Mouse (Mus musculus) stomach, embryonic 15.5 days (tissue): Measurements from ENCODE around the gene Txndc8. TPM values are rescaled to one million over a fixed set of nuclear protein-coding genes. Genes with fewer than 3 reads are reported as not detected.
A peak's percentile ranks its signal among the peaks of the same experiment; 100 is the strongest.

Source experiments
- ATAC-seq: fragments of 200-750 bp; cut with Nextera tagmentation; 2 replicates; pipeline ENCODE4 v1.8.0; 2017; ENCODE audit warnings: low read depth, moderate number of reproducible peaks, moderate TSS enrichment; ENCODE audit not compliant: insufficient read depth, low FRiP score
- H3K27ac ChIP-seq: fragments of 300-500 bp; sonication (generic); 2 replicates; pipeline ENCODE4 v1.5.1; 2015; ENCODE audit warnings: mild to moderate bottlenecking, inconsistent platforms
- H3K27me3 ChIP-seq: fragments of 300-500 bp; sonication (generic); replicated peaks from 2 replicates; pipeline ENCODE4 v1.6.1; 2015; ENCODE audit warnings: inconsistent platforms
- H3K36me3 ChIP-seq: fragments of 300-500 bp; sonication (generic); 2 replicates; pipeline ENCODE4 v1.6.1; 2015; ENCODE audit warnings: inconsistent platforms
- H3K4me1 ChIP-seq: fragments of 300-500 bp; sonication (generic); 2 replicates; pipeline ENCODE4 v1.6.1; 2015; ENCODE audit warnings: inconsistent platforms
- H3K4me2 ChIP-seq: fragments of 300-500 bp; sonication (generic); 2 replicates; pipeline ENCODE4 v1.6.1; 2015; ENCODE audit warnings: mild to moderate bottlenecking, inconsistent platforms
- H3K4me3 ChIP-seq: fragments of 300-500 bp; sonication (generic); replicated peaks from 2 replicates; pipeline ENCODE4 v1.5.1; 2015; ENCODE audit warnings: inconsistent platforms
- H3K9ac ChIP-seq: fragments of 300-500 bp; sonication (generic); 2 replicates; pipeline ENCODE4 v1.6.1; 2015; ENCODE audit warnings: inconsistent platforms
- H3K9me3 ChIP-seq: fragments of 300-500 bp; sonication (generic); 2 replicates; pipeline ENCODE4 v1.6.1; 2016; ENCODE audit warnings: inconsistent platforms
- WGBS: fragments of 180-500 bp; shearing (Covaris S2); methylation state at CpG from one replicate; pipeline ENCODE4 v1.1.7; 2015; 5-methylcytosine and 5-hydroxymethylcytosine counted together
- polyA plus RNA-seq: library from polyadenylated mRNA; unstranded; fragments of >200 nt; fragmentation: Nextera tagmentation; extraction: Ambion mirVana; gene quantifications from 2 replicates; pipeline ENCODE4 v1.2.1, GENCODE M21; 2015

The Txndc8 gene
- polyA plus RNA-seq, 1 experiment from 2014 or later: not detected

DNA sequence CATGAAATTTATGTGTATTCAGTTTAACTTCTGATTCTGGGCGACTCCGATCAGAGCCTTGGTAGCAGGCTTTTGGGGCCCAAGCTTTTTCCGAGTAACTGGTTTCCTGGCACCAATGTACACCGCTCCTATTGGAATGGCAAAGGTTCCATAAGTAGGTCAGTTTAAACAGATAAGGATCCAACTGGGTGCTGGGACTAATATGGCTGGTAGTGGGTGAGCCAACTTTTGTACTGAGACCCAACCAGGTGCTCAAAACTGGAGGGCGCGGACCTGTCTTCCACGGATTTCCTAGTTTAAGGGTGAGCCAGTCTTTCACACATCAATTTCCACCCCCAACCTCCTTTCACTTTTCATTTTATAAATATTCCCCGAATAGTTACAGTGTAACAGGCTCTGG lies 53.9 kb downstream of the Txndc8 start:
- peak overlapping the region; percentile 99; the same call in 1 of the 2 replicates for H3K27ac ChIP-seq
- H3K9ac ChIP-seq: peak overlapping the region; percentile 71; the same call in 1 of the 2 replicates
- ATAC-seq: no peak
- no peaks in the 10 kb centered on the region for H3K27me3 ChIP-seq
- 67% methylated on average over 8 of the region's 8 CpGs for WGBS
- peaks cover 19% of the 10 kb centered on the region for H3K4me1 ChIP-seq
- H3K9me3 ChIP-seq: no peaks in the 10 kb centered on the region
- peak overlapping the region; percentile 78 for H3K4me3 ChIP-seq
- H3K36me3 ChIP-seq: peaks cover 19% of the 10 kb centered on the region
- H3K4me2 ChIP-seq: peak overlapping the region; percentile 63

DNA sequence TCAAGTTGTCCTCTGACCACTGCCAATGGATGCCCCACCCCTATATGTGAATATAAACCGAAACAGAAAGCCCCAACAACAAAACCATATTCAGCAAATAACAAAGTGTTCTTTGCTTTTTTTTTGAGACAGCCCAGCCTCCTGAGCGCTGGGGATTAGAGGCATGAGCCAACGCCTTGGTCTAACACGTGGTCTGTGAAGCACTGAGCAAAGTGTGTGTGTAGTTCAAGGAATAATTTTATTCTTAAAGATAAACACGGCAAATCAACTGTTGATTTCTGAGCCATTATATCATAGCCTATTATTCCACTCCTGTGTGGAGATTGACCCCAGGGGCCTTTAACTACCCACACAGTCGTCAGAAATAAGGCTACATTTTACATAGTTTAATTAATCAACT lies 54.3 kb downstream of the Txndc8 start:
- H3K36me3 ChIP-seq: peaks cover 23% of the 10 kb centered on the region
- H3K4me1 ChIP-seq: peaks cover 19% of the 10 kb centered on the region
- no peak for ATAC-seq
- peak overlapping the region; percentile 63 for H3K4me2 ChIP-seq
- peak overlapping the region; percentile 78 for H3K4me3 ChIP-seq
- H3K27ac ChIP-seq: 0 out of 2 replicates have a peak overlapping the region, but pooled peaks have one; percentile 99
- H3K9me3 ChIP-seq: no peaks in the 10 kb centered on the region
- no peaks in the 10 kb centered on the region for H3K27me3 ChIP-seq
- H3K9ac ChIP-seq: no peak overlapping the region
- WGBS: 53% methylated on average over 6 of the region's 6 CpGs

DNA sequence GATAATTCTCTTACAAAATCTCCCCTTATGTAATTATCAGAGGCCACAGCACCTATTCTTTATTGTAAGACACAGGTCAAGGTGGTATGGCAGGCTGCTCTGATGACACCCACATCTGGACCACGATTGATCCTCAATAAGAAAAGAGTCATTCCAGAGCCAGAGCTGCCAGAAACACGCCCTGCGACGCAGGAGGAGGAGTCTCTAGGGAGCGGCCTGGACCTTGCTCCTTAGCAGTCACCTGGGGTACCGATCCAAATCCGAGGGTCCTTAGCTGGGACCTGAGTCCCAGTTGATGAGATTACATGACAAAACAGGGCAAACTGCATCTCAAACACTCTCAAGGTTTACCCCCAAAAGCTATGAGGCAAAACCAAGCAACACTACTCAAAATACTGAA lies 55.1 kb downstream of the Txndc8 start:
- Histone ChIP-seq H3K9me3 (no peaks in the 10 kb centered on the region), H3K9ac (no peak overlapping the region), H3K36me3 (peaks cover 31% of the 10 kb centered on the region), H3K4me3 (peak overlapping the region; percentile 9; the same call in 1 of the 2 replicates), H3K27ac (no peak overlapping the region), H3K27me3 (no peaks in the 10 kb centered on the region), H3K4me2 (peak overlapping the region; percentile 63), H3K4me1 (peaks cover 19% of the 10 kb centered on the region)
- no peak for ATAC-seq
- 86% methylated on average over 7 of the region's 7 CpGs for WGBS

DNA sequence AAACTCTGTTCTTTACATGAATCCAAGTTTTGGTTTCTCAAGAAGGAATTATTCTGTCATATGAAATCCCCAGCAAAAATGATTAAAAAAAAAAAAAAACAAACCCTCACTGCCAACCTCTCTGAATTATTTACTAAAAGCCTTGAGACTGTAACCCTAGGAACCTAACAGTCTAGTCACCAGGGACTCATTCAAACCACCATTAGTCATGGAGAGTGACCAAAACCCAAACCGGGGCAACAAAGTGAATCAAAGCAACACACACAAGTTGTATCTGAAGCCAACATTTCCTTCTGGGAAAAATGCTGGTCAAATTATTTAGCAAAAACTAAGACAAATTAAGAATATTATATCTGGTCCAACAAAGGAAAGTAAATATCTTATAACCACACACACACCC lies 56.0 kb downstream of the Txndc8 start:
- Histone ChIP-seq H3K27me3 (no peaks in the 10 kb centered on the region), H3K27ac (no peak overlapping the region), H3K9ac (no peak overlapping the region), H3K4me3 (no peak overlapping the region), H3K36me3 (peaks cover 33% of the 10 kb centered on the region), H3K9me3 (no peaks in the 10 kb centered on the region), H3K4me2 (no peak overlapping the region), H3K4me1 (peaks cover 19% of the 10 kb centered on the region)
- ATAC-seq: no peak
- WGBS: 83% methylated on average over 1 of the region's 1 CpGs

DNA sequence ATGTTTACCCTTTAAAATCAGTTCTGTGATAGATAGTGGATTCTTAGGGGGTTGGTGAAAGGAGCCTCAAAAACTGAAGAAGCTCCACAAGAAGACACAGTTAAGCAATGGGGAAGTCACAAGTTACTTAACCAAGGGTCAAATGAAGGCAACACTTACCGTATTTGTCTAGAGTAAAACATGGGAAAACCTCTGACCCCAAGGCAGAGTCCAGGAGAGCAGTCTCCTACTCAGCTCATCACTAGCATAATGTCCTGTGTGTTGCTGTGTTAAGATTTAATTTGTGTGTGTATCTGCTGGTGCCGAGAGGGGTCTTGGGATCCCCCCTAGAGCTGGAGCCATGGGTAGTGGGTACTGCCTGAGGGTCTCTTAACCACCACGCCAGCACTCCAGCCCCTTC lies 56.5 kb downstream of the Txndc8 start:
- H3K27ac ChIP-seq: no peak overlapping the region
- no peak overlapping the region for H3K4me2 ChIP-seq
- 90% methylated on average over 3 of the region's 3 CpGs for WGBS
- peaks cover 16% of the 10 kb centered on the region; the same call in 1 of the 2 replicates for H3K4me1 ChIP-seq
- H3K4me3 ChIP-seq: no peak overlapping the region
- H3K9me3 ChIP-seq: no peaks in the 10 kb centered on the region
- peaks cover 33% of the 10 kb centered on the region for H3K36me3 ChIP-seq
- ATAC-seq: no peak
- H3K9ac ChIP-seq: no peak overlapping the region
- H3K27me3 ChIP-seq: no peaks in the 10 kb centered on the region

DNA sequence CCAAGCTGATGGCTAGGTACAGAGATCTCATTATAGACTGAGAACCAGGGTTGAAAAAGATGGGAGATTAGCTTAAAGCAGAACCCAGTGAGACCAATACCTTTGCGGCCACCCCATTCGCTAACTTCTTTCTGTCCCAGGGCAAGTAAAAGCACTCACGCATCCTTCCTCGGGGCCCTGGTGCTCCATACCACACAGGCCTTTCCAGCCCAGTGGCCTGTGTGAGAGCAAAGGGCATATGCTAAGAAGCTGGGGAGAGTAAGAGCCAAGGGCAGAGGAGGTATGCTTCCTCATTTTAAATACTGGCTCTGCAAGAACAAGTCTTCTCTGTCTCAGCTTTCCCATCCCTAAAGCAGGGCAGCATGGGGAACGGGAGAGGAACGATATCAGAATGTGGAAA lies 59.1 kb downstream of the Txndc8 start:
- H3K4me2 ChIP-seq: no peak overlapping the region
- no peak for ATAC-seq
- no peak overlapping the region for H3K27ac ChIP-seq
- H3K9ac ChIP-seq: no peak overlapping the region
- H3K9me3 ChIP-seq: no peaks in the 10 kb centered on the region
- no peak overlapping the region for H3K4me3 ChIP-seq
- WGBS: 88% methylated on average over 6 of the region's 6 CpGs
- peaks cover 50% of the 10 kb centered on the region for H3K36me3 ChIP-seq
- 0 out of 2 replicates have a peak, but pooled peaks cover 8% of the 10 kb centered on the region for H3K4me1 ChIP-seq
- H3K27me3 ChIP-seq: no peaks in the 10 kb centered on the region

DNA sequence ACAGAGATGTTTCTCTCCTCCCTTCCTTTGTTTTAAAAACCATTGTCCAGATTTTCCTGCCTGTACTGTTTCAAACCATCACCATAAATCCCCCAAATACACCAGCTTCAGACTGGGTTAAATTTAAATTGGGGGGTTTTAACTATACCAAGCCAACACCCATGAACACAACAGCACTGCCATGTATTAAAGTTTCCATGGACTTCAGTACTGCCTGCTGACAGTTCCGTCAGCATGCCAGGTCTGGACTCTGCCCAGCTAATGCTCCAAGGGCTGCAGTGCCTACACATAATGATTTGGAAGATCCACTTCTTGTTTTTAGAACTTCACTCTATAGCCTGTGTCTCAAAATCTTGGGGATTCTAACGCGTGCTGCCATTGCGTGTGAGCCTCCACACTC lies 61.4 kb downstream of the Txndc8 start:
- peaks cover 57% of the 10 kb centered on the region for H3K36me3 ChIP-seq
- no peaks in the 10 kb centered on the region for H3K9me3 ChIP-seq
- 93% methylated on average over 4 of the region's 4 CpGs for WGBS
- no peak overlapping the region for H3K4me2 ChIP-seq
- no peak overlapping the region for H3K4me3 ChIP-seq
- no peaks in the 10 kb centered on the region for H3K27me3 ChIP-seq
- no peak for ATAC-seq
- H3K27ac ChIP-seq: 0 out of 2 replicates have a peak overlapping the region, but pooled peaks have one; percentile 31
- H3K4me1 ChIP-seq: no peaks in the 10 kb centered on the region
- no peak overlapping the region for H3K9ac ChIP-seq

DNA sequence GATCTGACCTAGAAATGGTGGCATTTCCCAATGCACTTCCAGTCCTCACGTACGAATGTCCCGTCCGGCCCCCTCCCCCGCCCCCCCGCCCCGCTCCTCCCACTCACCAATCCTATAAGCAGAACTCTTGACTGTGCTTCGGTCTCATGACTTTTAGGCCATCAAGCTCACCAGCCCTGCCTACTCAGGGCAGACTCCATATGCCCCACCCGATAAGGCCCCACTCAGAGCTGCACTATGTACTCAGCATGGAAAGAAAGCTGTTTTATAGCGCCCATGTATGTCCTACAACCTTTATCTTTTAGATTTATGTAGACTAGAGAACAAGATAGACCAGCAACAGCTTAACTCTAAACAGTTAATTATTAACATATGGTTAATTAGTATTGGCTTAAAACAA lies 61.9 kb downstream of the Txndc8 start:
- Histone ChIP-seq H3K27ac (no peak overlapping the region), H3K4me1 (no peaks in the 10 kb centered on the region), H3K4me2 (no peak overlapping the region), H3K36me3 (peaks cover 57% of the 10 kb centered on the region), H3K4me3 (no peak overlapping the region), H3K9me3 (no peaks in the 10 kb centered on the region), H3K9ac (no peak overlapping the region), H3K27me3 (no peaks in the 10 kb centered on the region)
- peak; percentile 82; the same call in 1 of the 2 replicates for ATAC-seq
- WGBS: 66% methylated on average over 10 of the region's 10 CpGs

DNA sequence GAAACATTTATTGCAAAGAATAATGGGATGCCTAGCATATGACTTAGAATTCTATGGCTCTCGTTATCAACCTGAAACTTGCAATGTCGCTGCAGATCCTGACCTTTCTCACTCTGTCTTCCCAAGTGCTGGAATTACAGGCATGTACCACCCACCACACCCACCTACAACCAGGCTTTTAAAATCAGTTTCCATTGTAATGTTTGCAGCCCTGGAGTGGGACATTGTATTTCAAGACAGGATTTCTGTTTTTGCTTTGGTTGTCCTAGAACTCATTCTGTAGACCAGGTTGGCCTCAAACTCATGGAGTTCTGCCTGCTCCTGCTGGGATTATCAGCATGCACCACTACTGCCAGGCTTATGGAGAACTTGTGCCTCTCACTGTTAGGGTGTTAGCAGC lies 66.0 kb downstream of the Txndc8 start:
- no peak for ATAC-seq
- Histone ChIP-seq H3K36me3 (peaks cover 24% of the 10 kb centered on the region), H3K4me2 (no peak overlapping the region), H3K27ac (no peak overlapping the region), H3K9me3 (no peaks in the 10 kb centered on the region), H3K27me3 (no peaks in the 10 kb centered on the region), H3K9ac (no peak overlapping the region), H3K4me1 (no peaks in the 10 kb centered on the region), H3K4me3 (no peak overlapping the region)
- WGBS: 91% methylated on average over 2 of the region's 2 CpGs

DNA sequence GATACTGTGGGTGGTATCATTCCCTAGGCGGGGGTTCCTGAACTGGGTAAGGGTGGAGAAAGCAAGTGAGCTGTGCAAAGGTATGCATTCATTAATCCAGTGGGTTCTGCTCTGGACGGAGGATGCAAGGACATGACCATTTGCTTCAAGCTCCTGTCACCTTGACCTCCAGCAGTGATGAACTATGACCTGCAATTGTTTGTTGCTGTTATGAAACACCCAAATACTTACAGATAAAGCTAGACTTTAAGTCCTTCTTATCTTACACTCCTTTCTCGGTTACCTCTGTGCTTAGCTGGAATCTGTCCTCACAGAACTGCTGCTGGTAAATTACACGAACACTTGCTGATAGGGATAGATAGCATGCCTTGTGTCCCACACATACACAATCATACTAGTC lies 68.3 kb downstream of the Txndc8 start:
- H3K9me3 ChIP-seq: no peaks in the 10 kb centered on the region
- H3K4me1 ChIP-seq: no peaks in the 10 kb centered on the region
- no peak overlapping the region for H3K27ac ChIP-seq
- H3K36me3 ChIP-seq: peaks cover 13% of the 10 kb centered on the region
- H3K9ac ChIP-seq: no peak overlapping the region
- WGBS: 80% methylated on average over 4 of the region's 4 CpGs
- no peaks in the 10 kb centered on the region for H3K27me3 ChIP-seq
- no peak overlapping the region for H3K4me2 ChIP-seq
- ATAC-seq: no peak
- H3K4me3 ChIP-seq: no peak overlapping the region

DNA sequence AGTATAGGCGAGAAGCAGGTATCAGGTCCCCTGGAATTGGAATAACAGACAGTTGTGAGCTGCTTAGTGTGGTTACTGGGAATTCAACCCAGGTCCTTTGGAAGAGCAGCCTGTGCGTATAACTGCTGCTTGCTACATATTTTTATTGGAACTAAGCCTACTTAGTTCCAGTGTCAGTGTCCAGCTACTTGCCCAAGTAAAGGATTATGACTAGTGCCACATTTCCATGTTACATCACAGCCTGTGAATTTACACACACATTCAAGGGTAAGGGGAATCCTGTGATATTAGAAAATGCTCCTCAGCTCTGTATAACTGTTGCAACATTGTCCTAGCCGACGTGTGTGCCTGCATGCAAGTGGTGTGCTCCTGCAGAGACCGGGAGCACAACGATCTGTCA lies 71.6 kb downstream of the Txndc8 start:
- Histone ChIP-seq H3K4me2 (no peak overlapping the region), H3K36me3 (no peaks in the 10 kb centered on the region), H3K9me3 (no peaks in the 10 kb centered on the region), H3K4me3 (no peak overlapping the region), H3K27ac (no peak overlapping the region), H3K9ac (no peak overlapping the region), H3K4me1 (no peaks in the 10 kb centered on the region), H3K27me3 (no peaks in the 10 kb centered on the region)
- WGBS: 80% methylated on average over 6 of the region's 6 CpGs
- ATAC-seq: no peak

DNA sequence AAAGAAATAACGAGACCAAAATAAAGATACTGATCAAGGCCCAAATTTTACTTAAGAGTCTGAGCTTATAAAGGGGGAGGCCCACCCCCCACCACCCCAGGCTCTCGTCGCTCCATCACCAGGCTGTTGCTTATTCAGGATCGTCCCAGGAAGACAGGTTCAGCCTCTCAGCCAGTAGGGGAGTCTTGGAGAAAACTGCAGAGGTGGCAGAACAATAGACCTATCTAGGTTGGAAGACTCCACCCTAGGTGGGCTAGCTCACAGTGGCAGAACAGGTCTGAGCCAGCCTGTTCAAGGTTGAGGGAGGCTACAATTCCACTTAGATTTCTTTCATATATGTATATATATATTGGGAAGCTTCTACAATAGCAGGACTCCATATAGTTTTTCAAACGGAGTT lies 74.7 kb downstream of the Txndc8 start:
- Histone ChIP-seq H3K9me3 (no peaks in the 10 kb centered on the region), H3K4me3 (no peak overlapping the region), H3K9ac (no peak overlapping the region), H3K27ac (no peak overlapping the region), H3K27me3 (no peaks in the 10 kb centered on the region), H3K4me1 (no peaks in the 10 kb centered on the region), H3K4me2 (no peak overlapping the region), H3K36me3 (no peaks in the 10 kb centered on the region)
- ATAC-seq: no peak
- WGBS: 63% methylated on average over 5 of the region's 5 CpGs
